Mouse (Mus musculus): ENCODE measurements around the gene Mfsd4b2. TPM values are rescaled to one million over a fixed set of nuclear protein-coding genes. Genes with fewer than 3 reads are reported as not detected.

Mfsd4b2 gene
- not detected for total RNA-seq (2023)

GRCm38 (mm10) chr10:39926616-39927139 lies at the start of gene Mfsd4b2:
TSS of gene Mfsd4b2 (minus strand) at chr10:39926923.

DNA sequence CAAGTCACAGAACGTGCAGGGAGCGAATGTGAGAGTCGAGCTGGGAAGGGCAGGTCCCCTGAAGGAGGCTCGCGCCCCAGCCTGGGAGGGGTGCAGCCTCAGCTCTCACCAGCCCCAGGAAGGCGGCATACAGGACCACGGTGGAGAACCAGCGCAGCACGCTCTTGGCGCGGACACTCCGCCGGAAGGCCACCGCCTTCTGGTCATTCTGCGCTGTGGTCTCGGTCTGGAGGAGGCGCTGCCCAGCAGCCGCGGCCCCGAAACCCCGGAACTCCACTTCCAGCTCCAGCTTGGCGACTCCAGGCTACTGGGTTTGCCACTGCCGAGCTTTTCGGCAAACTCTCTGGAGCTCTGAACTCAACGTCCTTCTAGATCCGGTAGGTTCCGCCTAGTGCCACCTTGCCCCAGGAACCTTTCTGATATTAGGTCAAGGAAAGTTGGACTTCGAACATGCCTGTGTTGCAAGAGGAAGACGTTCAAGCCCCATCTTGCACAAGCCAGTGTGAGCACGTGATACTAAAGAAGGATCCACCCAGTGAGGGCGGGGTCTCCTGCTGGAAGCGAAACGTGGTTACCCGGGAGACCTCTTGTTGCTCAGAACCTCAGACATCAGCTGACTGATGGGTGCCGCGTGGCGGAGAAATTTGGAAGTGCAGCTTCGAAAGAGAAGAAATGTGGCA lies 33.2 kb upstream of the Mfsd4b2 start, which contains the start of gene Mfsd4b3:
Gene Mfsd4b3 (minus strand): TSS at position 393 of the 680 bp plus-strand sequence.

GRCm38 (mm10) chr10:39898874-39899371 lies 27.8 kb downstream of the Mfsd4b2 start, which contains the start of gene Mfsd4b4:
TSS of gene Mfsd4b4 (minus strand) at chr10:39899238.

Other genes starting within 250 kb of the Mfsd4b2 start
- 71.5 TPM for gene Rev3l, start 194.8 kb downstream of the Mfsd4b2 start, total RNA-seq (2023)
- 4.9 TPM for gene Mfsd4b4, start 27.7 kb downstream of the Mfsd4b2 start, total RNA-seq (2023)
- 0.94 TPM for gene Mfsd4b3, start 33.2 kb upstream of the Mfsd4b2 start, total RNA-seq (2023)
- not detected for gene Mfsd4b5, start 59.7 kb upstream of the Mfsd4b2 start, total RNA-seq (2023)
- 0.21 TPM for gene Mfsd4b1, start 98.3 kb upstream of the Mfsd4b2 start, total RNA-seq (2023)
- gene Slc16a10, start 215.3 kb upstream of the Mfsd4b2 start, total RNA-seq (2023): 7.8 TPM